Mouse (Mus musculus) heart, adult 2 months (tissue): ENCODE results near the gene Iqsec3. TPM values are rescaled to one million over a fixed set of nuclear protein-coding genes. Genes with fewer than 3 reads are reported as not detected.

Experiments
- DNase-seq, 2 experiments: peaks; one replicate each; pipeline ENCODE4 v3.0.0; 2021
- H3K27ac ChIP-seq: fragments of 200-600 bp; 2 replicates; pipeline ENCODE4 v1.8.1; 2022
- H3K27me3 ChIP-seq: fragments of 200-500 bp; 2 replicates; pipeline ENCODE4 v1.6.1; 2012; ENCODE audit warnings: mild to moderate bottlenecking, low read length, inconsistent platforms, mixed read lengths; ENCODE audit not compliant: control insufficient read depth, insufficient read depth
- H3K36me3 ChIP-seq: fragments of 200-500 bp; 2 replicates; pipeline ENCODE4 v1.6.1; 2012; ENCODE audit warnings: low read length, inconsistent platforms; ENCODE audit not compliant: control insufficient read depth, insufficient read depth
- H3K4me1 ChIP-seq: fragments of 200-500 bp; 2 replicates; pipeline ENCODE4 v1.6.1; 2011; ENCODE audit warnings: low read length; ENCODE audit not compliant: control insufficient read depth, insufficient read depth
- H3K4me3 ChIP-seq: fragments of 200-600 bp; 2 replicates; pipeline ENCODE4 v1.8.1; 2022
- H3K79me2 ChIP-seq: fragments of 200-500 bp; replicated peaks from 2 replicates; pipeline ENCODE4 v1.6.1; 2012; ENCODE audit warnings: mild to moderate bottlenecking, inconsistent platforms, low read length, moderate library complexity, mixed read lengths; ENCODE audit not compliant: control insufficient read depth, insufficient read depth
- H3K9ac ChIP-seq: fragments of 200-500 bp; 2 replicates; pipeline ENCODE4 v1.6.1; 2012; ENCODE audit warnings: low read depth, mild to moderate bottlenecking, control low read depth, inconsistent platforms, low read length, mixed read lengths
- CTCF ChIP-seq: fragments of 200-600 bp; IDR thresholded peaks from 2 replicates; pipeline ENCODE4 v1.8.1; 2022; ENCODE audit warnings: antibody characterized with exemption, mild to moderate bottlenecking, moderate library complexity
- EP300 ChIP-seq: fragments of 200-500 bp; IDR thresholded peaks from 2 replicates; pipeline ENCODE4 v1.6.1; 2011; ENCODE audit warnings: low read depth, low read length, control low read depth; ENCODE audit not compliant: insufficient read depth
- POLR2A ChIP-seq: fragments of 200-500 bp; IDR thresholded peaks from 2 replicates; pipeline ENCODE4 v1.6.1; 2011; ENCODE audit warnings: mild to moderate bottlenecking, low read depth, low read length, control low read depth; ENCODE audit not compliant: insufficient read depth
- WGBS: fragments of 180-500 bp; shearing (Covaris S2); methylation state at CpG from one replicate; pipeline ENCODE4 v1.1.7; 2018; 5-methylcytosine and 5-hydroxymethylcytosine counted together
- intact Hi-C: fragments of 180-260 bp; cut with DNase I; formaldehyde crosslinking; loops from one replicate; pipeline ENCODE4 v1.15.1; 2025
- polyA plus RNA-seq: library from polyadenylated mRNA; depleted of rRNA; stranded (reverse); fragments of >200 nt; gene quantifications from 2 replicates; pipeline ENCODE4 v1.2.3, GENCODE M21; 2012
- total RNA-seq, 2 experiments: library from RNA; stranded (reverse); gene quantifications; 2 replicates each; pipeline ENCODE4 v1.2.3; 2021

Gene Iqsec3
- total and polyA plus RNA-seq, 3 experiments: 0.47 to 0.50 (median 0.48) TPM

DNA sequence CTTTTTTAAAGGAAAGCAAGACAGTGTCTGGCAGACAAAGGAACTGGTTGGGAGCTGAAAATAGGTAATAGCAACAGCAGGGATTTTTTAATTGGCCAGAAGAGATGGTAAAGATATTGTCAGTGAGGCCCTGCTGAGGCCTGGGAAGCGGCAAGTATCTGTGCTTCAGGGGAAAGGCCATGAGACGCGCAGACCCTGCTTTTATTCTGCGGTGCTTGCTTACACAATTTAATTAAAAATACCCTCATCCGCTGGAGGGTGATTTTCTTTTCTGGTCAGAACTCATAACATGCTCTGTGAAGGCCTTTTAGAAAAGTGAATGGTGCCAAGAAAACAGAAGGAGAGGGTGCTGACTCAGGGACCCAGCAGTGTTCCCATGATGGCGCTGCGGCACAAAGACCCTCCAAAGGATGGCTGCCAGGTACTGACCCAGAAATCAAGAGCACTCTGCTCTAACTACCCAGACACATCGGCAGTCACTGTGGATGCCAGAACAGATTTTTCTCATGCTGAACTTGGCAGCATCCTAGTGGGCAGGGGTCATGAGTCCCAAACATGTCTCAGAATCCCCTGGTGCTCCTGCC is 70.7 kb downstream of the Iqsec3 start:
- Histone ChIP-seq H3K4me3 (no peak overlapping the region), H3K36me3 (no peaks in the 10 kb centered on the region), H3K79me2 (no peaks in the 10 kb centered on the region), H3K9ac (no peak overlapping the region), H3K27me3 (no peaks in the 10 kb centered on the region), H3K27ac (no peak overlapping the region), H3K4me1 (no peaks in the 10 kb centered on the region)
- TF ChIP-seq EP300: no peak
- TF ChIP-seq CTCF: no peak
- TF ChIP-seq POLR2A: no peak
- DNase-seq: no peak
- intact Hi-C loops: no loop called here
- WGBS: 86% methylated on average over 8 of the region's 8 CpGs

DNA sequence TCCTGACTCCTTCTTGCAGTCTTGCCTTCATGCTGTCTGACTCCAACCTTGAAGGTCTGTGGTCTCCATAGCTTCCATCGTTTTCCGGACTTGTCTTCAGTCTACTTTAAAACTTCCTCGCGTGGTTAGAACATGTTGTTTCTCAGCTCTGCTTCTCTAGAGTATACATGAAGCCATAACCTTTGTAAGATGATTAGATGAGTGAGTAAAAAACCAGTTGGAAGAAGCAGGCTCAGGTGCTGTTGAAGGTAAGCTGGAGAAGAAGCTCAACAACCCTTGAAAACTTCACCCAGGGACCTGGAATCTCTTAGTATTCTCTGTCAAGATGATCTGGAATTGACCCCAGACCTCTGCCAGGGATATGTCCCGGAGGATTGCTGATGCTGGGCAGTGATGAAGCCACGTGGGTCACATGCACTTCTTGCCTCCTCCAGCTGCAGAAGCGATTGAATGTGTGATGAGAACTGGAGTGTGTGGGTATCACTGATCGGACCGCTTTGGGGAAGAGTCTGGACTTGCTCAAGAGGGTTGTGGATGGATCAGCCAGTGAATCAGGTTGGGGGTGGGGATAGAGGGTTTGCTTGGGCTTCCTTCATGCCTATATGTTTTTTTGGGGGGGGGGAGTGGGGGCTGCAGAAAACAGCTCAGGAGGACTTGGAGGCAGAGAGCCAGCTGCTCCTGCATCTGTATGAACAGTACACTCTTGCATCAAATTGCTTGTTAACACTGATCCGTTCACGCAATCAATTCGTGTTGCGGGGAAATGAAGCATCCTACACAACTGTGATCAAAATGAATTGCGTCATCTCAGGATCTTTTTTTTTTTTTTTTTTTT is 71.4 kb downstream of the Iqsec3 start:
- WGBS: 79% methylated on average over 14 of the region's 14 CpGs
- Histone ChIP-seq H3K9ac (no peak overlapping the region), H3K4me1 (no peaks in the 10 kb centered on the region), H3K27ac (no peak overlapping the region), H3K36me3 (no peaks in the 10 kb centered on the region), H3K79me2 (no peaks in the 10 kb centered on the region), H3K4me3 (no peak overlapping the region), H3K27me3 (no peaks in the 10 kb centered on the region)
- intact Hi-C loops: no loop called here
- TF ChIP-seq CTCF (no peak), POLR2A (no peak), EP300 (no peak)
- no peak for DNase-seq

DNA sequence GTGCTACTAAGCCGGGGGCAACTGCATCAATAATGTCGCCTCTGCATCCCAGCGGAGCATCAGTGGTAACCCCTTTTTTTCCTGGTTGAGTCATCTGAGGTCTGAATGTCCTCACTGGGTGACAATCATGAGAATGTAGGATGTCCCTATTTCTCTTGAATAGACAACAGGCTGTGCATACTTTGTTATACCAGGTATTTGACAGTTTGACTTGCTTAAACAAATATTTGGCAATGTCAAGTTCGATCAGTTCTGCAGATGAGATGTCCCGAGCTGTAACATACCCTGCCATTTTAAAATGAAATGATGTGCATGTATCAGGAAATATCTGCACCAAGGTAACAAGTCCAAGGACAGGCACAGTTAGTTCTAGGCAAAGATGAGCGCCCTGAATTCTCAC is 72.3 kb downstream of the Iqsec3 start:
- Histone ChIP-seq H3K27ac (no peak overlapping the region), H3K4me1 (no peaks in the 10 kb centered on the region), H3K4me3 (no peak overlapping the region), H3K79me2 (no peaks in the 10 kb centered on the region), H3K36me3 (no peaks in the 10 kb centered on the region), H3K27me3 (no peaks in the 10 kb centered on the region), H3K9ac (no peak overlapping the region)
- no peak for TF ChIP-seq POLR2A
- TF ChIP-seq CTCF: no peak
- no peak for TF ChIP-seq EP300
- intact Hi-C loops: no loop called here
- DNase-seq: no peak
- WGBS: 84% methylated on average over 6 of the region's 6 CpGs

DNA sequence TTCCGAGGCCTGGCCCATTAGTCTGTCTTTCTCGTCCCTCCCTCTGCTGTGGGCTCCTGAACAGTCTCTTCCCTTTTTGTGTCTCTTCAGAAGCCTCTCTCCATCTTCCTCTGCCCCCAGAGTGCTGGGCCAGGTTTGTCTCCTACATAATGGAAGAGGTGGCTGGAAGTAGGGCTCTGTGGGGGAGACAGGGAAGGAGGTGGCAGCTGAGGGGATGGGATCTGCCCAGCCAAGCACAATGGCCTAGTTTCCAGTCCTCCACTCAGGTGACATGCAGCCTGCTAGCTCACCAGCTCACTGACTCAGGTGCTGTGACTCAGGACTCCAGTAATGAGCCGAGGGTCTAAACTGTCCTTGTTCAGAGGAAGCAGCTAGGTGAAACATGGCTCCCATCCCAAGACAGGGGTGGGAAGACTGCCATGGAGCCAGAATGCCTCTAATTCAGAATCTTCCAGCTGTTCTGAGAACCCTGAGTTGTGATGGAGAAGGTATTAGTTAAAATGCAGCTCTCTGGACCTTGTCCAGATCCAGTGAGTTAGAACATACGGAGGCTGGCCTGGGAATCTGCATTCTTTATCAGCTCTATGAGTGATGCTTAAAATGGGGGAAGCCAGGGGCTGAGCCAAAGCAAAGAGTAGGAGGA is 80.7 kb downstream of the Iqsec3 start:
- no peaks in the 10 kb centered on the region for H3K4me1 ChIP-seq
- H3K27me3 ChIP-seq: no peaks in the 10 kb centered on the region
- TF ChIP-seq EP300: no peak
- no peak for TF ChIP-seq CTCF
- no peak overlapping the region for H3K27ac ChIP-seq
- H3K36me3 ChIP-seq: no peaks in the 10 kb centered on the region
- no peak overlapping the region for H3K4me3 ChIP-seq
- no peak overlapping the region for H3K9ac ChIP-seq
- H3K79me2 ChIP-seq: no peaks in the 10 kb centered on the region
- intact Hi-C loops: no loop called here
- WGBS: 66% methylated on average over 4 of the region's 4 CpGs
- DNase-seq: no peak

DNA sequence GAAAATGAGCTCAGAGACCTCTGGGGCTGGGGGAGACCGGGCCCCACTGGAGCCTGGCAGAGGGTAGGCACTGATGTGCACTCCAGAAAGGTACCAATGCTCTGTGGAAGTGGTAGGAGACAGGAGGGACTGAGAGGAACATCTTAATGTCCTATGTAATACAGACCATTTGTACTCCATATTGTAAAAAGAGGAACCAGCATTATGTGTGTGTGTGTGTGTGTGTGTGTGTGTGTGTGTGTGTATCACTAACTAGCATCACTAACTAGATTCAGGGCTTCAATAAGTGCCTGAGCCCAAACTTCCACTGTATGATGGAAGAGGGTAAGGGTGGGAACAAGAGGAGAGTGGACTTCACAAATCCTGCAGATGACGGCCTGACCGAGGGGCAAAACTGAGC is 88.1 kb downstream of the Iqsec3 start:
- no peaks in the 10 kb centered on the region for H3K79me2 ChIP-seq
- no peaks in the 10 kb centered on the region for H3K36me3 ChIP-seq
- H3K27me3 ChIP-seq: no peaks in the 10 kb centered on the region
- H3K4me3 ChIP-seq: no peak overlapping the region
- H3K4me1 ChIP-seq: no peaks in the 10 kb centered on the region
- no peak overlapping the region for H3K27ac ChIP-seq
- no peak for DNase-seq
- WGBS: 77% methylated on average over 3 of the region's 3 CpGs
- H3K9ac ChIP-seq: no peak overlapping the region
- TF ChIP-seq POLR2A (no peak), CTCF (no peak), EP300 (no peak)
- intact Hi-C loops: no loop called here

DNA sequence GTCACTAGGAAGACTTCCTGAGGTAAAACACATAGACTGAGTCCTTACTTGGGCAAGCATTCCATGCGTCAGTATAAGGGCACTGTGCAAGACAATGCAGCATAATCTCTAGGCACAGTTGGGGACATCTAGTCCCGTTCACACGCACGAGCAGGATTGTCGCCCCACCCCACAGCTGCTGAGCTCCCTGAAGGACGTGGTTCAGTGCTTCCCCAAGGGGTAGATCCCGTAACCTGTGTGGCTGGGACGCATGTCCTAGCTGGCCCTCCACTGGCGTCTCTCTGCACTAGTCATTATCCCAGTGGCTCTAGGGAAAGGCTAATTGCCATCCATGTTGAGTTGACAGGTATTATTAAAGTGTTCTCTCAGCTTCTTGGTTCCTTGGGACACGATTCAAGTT is 91.4 kb downstream of the Iqsec3 start:
- intact Hi-C loops: no loop called here
- Histone ChIP-seq H3K36me3 (no peaks in the 10 kb centered on the region), H3K9ac (peak overlapping the region; percentile 1; the same call in 1 of the 2 replicates), H3K27ac (peak overlapping the region; percentile 58), H3K79me2 (no peaks in the 10 kb centered on the region), H3K27me3 (no peaks in the 10 kb centered on the region), H3K4me1 (no peaks in the 10 kb centered on the region), H3K4me3 (no peak overlapping the region)
- 53% methylated on average over 10 of the region's 10 CpGs for WGBS
- TF ChIP-seq EP300 (no peak), CTCF (no peak), POLR2A (peak; percentile 50; the same call in 1 of the 2 replicates)
- peak in 1 of 2 experiments; percentile 40 for DNase-seq
